Mouse (Mus musculus): ENCODE results near the gene Cntnap1. TPM values are rescaled to one million over a fixed set of nuclear protein-coding genes. Genes with fewer than 3 reads are reported as not detected.

Cntnap1 gene
- total RNA-seq, 2 experiments from 2014 or later = 1.5 to 1.7 TPM

- intact Hi-C loops (cut with DNase I) = no loop called here
- peak; percentile 26 to 42 for DNase-seq
Observed at GRCm38 (mm10) chr11:101238071-101238647, 67.8 kb downstream of the Cntnap1 start.

Small RNAs within 50 kb of the gene (microRNA-seq; reads per million reads assigned to microRNA genes)
- 0 reads per million in 2 experiments for gene Gm27626 (ENCODE audit: borderline number of aligned reads in 2 of 2)

Other genes with a start within 250 kb of the Cntnap1 start
- gene Stat3, start 231.0 kb upstream of the Cntnap1 start, total RNA-seq (2021) = 10 to 100 TPM; 93.5 to 93.9 TPM
- gene Cavin1, start 199.6 kb upstream of the Cntnap1 start, total RNA-seq (2021) = 100 to 1,000 TPM; 239 to 258 TPM
- 10 to 100 TPM; 76.8 to 88.5 TPM for gene Atp6v0a1, start 161.1 kb upstream of the Cntnap1 start, total RNA-seq (2021)
- 10 to 100 TPM in 1 of 2 experiments, 1 to 10 TPM in 1; 9.1 to 10.1 TPM for gene Naglu, start 100.5 kb upstream of the Cntnap1 start, total RNA-seq (2021)
- under 1 TPM; 0.46 to 0.58 TPM for gene Hsd17b1, start 92.1 kb upstream of the Cntnap1 start, total RNA-seq (2021)
- 10 to 100 TPM; 17.2 to 18.8 TPM for gene Coasy, start 88.0 kb upstream of the Cntnap1 start, total RNA-seq (2021)
- gene Mlx, start 83.2 kb upstream of the Cntnap1 start, total RNA-seq (2021) = 10 to 100 TPM; 18.8 to 23.1 TPM
- gene Psmc3ip, start 75.1 kb upstream of the Cntnap1 start, total RNA-seq (2021) = 1 to 10 TPM; 1.9 to 4.1 TPM
- gene Retreg3, start 50.6 kb upstream of the Cntnap1 start, total RNA-seq (2021) = 10 to 100 TPM; 34.2 to 36.3 TPM
- 10 to 100 TPM; 23.2 to 24.1 TPM for gene Tubg1, start 50.6 kb upstream of the Cntnap1 start, total RNA-seq (2021)
- 1 to 10 TPM; 3.7 to 3.9 TPM for gene Tubg2, start 14.6 kb upstream of the Cntnap1 start, total RNA-seq (2021)
- gene Plekhh3, start 828 bp downstream of the Cntnap1 start, total RNA-seq (2021) = 10 to 100 TPM; 25.0 to 27.7 TPM
- under 1 TPM in 1 of 2 experiments, not detected in 1; 0.24 TPM for gene Ccr10, start 4.9 kb downstream of the Cntnap1 start, total RNA-seq (2021)
- gene Ezh1, start 55.9 kb downstream of the Cntnap1 start, total RNA-seq (2021) = 10 to 100 TPM; 34.8 to 36.7 TPM
- 100 to 1,000 TPM in 1 of 2 experiments, 10 to 100 TPM in 1; 88.9 to 132 TPM for gene Ramp2, start 75.5 kb downstream of the Cntnap1 start, total RNA-seq (2021)
- gene Vps25, start 83.2 kb downstream of the Cntnap1 start, total RNA-seq (2021) = 10 to 100 TPM; 84.6 to 95.8 TPM
- 10 to 100 TPM; 18.5 to 19.8 TPM for gene Wnk4, start 90.0 kb downstream of the Cntnap1 start, total RNA-seq (2021)
- gene Cntd1, start 108.5 kb downstream of the Cntnap1 start, total RNA-seq (2021) = under 1 TPM; 0.11 to 0.35 TPM
- gene Coa3, start 108.6 kb downstream of the Cntnap1 start, total RNA-seq (2021) = 10 to 100 TPM; 90.1 to 92.7 TPM
- gene Becn1, start 131.8 kb downstream of the Cntnap1 start, total RNA-seq (2021) = 10 to 100 TPM; 88.6 to 98.7 TPM
- gene Psme3, start 145.7 kb downstream of the Cntnap1 start, total RNA-seq (2021) = 10 to 100 TPM; 73.9 to 85.2 TPM
- 1 to 10 TPM; 1.8 to 2.2 TPM for gene Aoc2, start 154.5 kb downstream of the Cntnap1 start, total RNA-seq (2021)
- 10 to 100 TPM; 13.5 to 16.7 TPM for gene Aoc3, start 160.1 kb downstream of the Cntnap1 start, total RNA-seq (2021)
- gene G6pc, start 197.0 kb downstream of the Cntnap1 start, total RNA-seq (2021) = not detected
- gene Aarsd1, start 247.1 kb downstream of the Cntnap1 start, total RNA-seq (2021) = 10 to 100 TPM; 18.6 to 22.8 TPM

All from heart, postnatal 36 days (tissue).